Mouse (Mus musculus): ENCODE data around the gene Cryzl2.

The Cryzl2 gene

GRCm38 (mm10) chr1:157522322-157522721 is 63.9 kb downstream of the Cryzl2 start:
- in situ Hi-C loops (cut with MboI; ENCODE audit: low sequenced_read_pairs): no loop called here

- in situ Hi-C loops (cut with MboI; ENCODE audit: low sequenced_read_pairs): no loop called here
These were observed 66.4 kb downstream of the Cryzl2 start for GRCm38 (mm10) chr1:157524775-157525174.

GRCm38 (mm10) chr1:157525692-157526354 is 67.4 kb downstream of the Cryzl2 start:
- in situ Hi-C loops (cut with MboI; ENCODE audit: low sequenced_read_pairs): no loop called here

- in situ Hi-C loops (cut with MboI; ENCODE audit: low sequenced_read_pairs): no loop called here
These were observed 68.2 kb downstream of the Cryzl2 start for GRCm38 (mm10) chr1:157526625-157527024.

- in situ Hi-C loops (cut with MboI; ENCODE audit: low sequenced_read_pairs): no loop called here
These were observed 74.6 kb downstream of the Cryzl2 start for GRCm38 (mm10) chr1:157532826-157533460.

- in situ Hi-C loops (cut with MboI; ENCODE audit: low sequenced_read_pairs): no loop called here
These were observed 77.2 kb downstream of the Cryzl2 start for GRCm38 (mm10) chr1:157535571-157535970.

GRCm38 (mm10) chr1:157536471-157536870 is 78.1 kb downstream of the Cryzl2 start:
- in situ Hi-C loops (cut with MboI; ENCODE audit: low sequenced_read_pairs): no loop called here

GRCm38 (mm10) chr1:157537636-157538035 is 79.3 kb downstream of the Cryzl2 start:
- in situ Hi-C loops (cut with MboI; ENCODE audit: low sequenced_read_pairs): no loop called here

Data from CH12F3 (cell line).